Mouse (Mus musculus): ENCODE data around the gene Optn. TPM values are rescaled to one million over a fixed set of nuclear protein-coding genes. Genes with fewer than 3 reads are reported as not detected.

Optn gene
- polyA plus RNA-seq (2017; shearing (Covaris generic)), result 1 to 10 TPM; 1.5 to 3.4 TPM

DNA sequence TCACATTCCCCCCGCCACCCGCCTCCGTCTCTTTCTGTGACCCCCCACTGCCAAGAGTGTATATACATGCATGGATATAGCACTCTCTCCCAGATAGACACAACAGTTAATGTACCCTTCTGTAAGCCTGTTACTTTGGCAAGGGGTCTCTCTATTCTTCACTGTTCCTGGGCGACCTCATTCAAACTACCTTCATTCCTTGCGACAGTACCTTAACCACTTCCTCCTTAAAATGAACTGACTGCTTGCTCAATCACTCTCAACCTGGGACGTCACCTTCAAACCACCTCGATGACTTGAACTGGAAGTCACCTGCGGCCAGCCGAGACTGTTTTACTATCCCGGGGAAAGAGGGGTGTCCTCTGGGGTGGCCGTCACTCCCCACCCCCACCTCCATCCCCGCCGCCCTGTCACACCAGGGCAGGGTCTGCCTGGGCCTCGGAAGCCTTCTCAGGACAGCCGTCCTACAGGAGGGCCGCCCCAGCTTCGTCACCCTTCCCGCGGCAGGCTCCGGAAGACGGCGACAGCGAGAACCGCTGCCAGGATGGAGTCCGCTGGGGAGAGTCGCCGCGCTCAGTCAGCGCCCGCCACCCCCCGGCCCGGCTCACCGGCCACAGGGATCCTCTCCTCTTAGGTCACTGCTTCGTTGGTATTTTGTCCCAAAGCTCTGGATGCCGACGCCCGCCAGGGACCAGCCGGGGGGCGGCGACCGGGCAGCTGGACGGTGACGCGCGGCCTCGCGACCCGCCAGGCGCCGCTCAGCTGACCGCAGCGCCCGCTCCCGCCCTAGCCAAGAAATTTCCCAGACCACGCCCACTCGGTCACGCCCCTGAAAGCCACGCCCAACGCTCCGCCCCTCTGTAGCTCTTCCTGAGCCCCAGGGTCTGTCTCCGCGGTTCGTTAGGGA, at the start of gene Optn:
TSS of gene Optn (minus strand) at position 753 of the 907 bp plus-strand sequence.

DNA sequence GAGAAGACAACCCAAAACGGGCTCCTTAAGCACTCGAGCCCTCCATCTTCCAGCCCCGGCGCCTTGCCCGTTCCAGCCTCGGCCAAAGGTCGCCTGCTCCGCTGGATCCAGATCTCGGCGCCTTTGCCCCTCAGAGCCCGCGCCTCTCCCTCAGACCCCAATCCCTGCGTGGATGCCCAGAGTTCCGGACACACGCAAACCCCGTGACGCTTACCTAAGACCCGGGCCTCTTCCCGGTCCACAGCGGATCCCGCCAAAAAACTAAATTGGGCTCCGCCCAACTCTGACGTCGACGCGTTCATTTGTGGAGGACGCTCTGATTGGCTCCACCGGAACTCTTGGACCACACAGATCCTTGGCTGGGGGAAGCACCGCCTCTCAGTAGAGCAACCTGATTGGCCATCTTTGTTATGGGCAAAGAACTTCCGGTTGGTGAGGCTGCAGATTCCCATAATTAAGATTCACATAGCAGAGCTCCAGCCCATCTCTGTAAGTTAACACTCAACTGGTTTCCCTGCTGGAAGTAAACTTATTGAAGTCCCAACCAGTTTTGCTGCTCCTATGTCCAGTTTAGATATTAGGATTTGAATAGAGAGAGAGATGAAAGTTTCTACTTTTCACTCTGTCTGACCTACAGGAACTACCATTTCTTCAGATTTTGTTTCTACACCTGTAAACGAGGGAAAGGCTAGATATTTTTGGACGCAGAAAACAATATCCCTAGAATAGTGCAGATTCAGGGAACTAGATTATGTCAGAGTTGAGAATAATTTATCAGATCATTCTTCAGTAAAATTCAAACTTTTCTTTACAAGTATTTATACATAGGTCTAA, 51.1 kb downstream of the Optn start, which contains the start of gene Mcm10:
TSS of gene Mcm10 (minus strand) at position 301 of the 834 bp plus-strand sequence.

DNA sequence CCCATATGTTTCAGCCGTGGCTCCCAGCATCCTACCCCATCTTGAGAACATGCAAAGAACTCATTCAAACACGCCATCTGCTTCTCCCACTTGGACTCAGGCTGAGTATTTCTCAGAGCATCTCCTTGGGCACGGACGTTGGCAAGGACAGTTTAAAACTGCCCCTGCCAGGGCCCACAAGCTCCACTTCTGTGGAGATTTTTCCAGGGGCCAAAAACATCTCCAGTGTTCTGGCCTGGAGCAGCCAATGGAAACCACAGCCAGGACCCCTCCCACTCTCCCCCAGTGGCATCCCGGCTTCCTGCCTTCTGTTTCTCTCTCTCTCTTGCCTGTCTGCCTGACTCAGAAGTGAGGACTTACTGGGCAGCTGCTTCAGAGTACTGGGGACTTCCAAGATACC, 88.0 kb downstream of the Optn start, which contains the start of gene Ucma:
TSS of gene Ucma (plus strand) at position 316 of the 400 bp plus-strand sequence.

Other genes starting within 250 kb of the Optn start
- 10 to 100 TPM; 36.0 to 39.0 TPM for gene Sephs1, start 182.5 kb downstream of the Optn start, polyA plus RNA-seq (2017; shearing (Covaris generic))
- gene Phyh, start 145.0 kb downstream of the Optn start, polyA plus RNA-seq (2017; shearing (Covaris generic)), result 10 to 100 TPM; 67.9 to 98.4 TPM
- gene Ucma, start 87.9 kb downstream of the Optn start, polyA plus RNA-seq (2017; shearing (Covaris generic)), result not detected
- 1 to 10 TPM; 4.9 to 9.1 TPM for gene Mcm10, start 51.3 kb downstream of the Optn start, polyA plus RNA-seq (2017; shearing (Covaris generic))
- under 1 TPM in 1 of 2 experiments, not detected in 1; 0.06 TPM for gene Ccdc3, start 73.7 kb upstream of the Optn start, polyA plus RNA-seq (2017; shearing (Covaris generic))

Measured in activated CD4-positive, CD25-positive, alpha-beta regulatory T cell (primary cell).